Mouse (Mus musculus) heart, postnatal 0 days (tissue): Measurements from ENCODE around the gene Nav2. TPM values are rescaled to one million over a fixed set of nuclear protein-coding genes. Genes with fewer than 3 reads are reported as not detected.

Experiments used
- ATAC-seq: fragments of 200-750 bp; cut with Nextera tagmentation; 2 replicates; pipeline ENCODE4 v1.8.0; 2017; ENCODE audit warnings: low read depth, moderate number of reproducible peaks, moderate library complexity; ENCODE audit not compliant: insufficient read depth
- DNase-seq: peaks from one replicate; pipeline ENCODE4 v3.0.0-alpha.2; 2016; ENCODE audit warnings: low spot score
- H3K27ac ChIP-seq: fragments of 300-500 bp; sonication (generic); 2 replicates; pipeline ENCODE4 v1.5.1; 2014; ENCODE audit warnings: low read depth, mild to moderate bottlenecking
- H3K27me3 ChIP-seq: fragments of 300-500 bp; sonication (generic); 2 replicates; pipeline ENCODE4 v1.6.1; 2014; ENCODE audit warnings: low read length, mixed read lengths; ENCODE audit not compliant: control insufficient read depth, insufficient read depth
- H3K36me3 ChIP-seq: fragments of 300-500 bp; sonication (generic); replicated peaks from 2 replicates; pipeline ENCODE4 v1.6.1; 2014; ENCODE audit warnings: low read length, mixed read lengths; ENCODE audit not compliant: control insufficient read depth, insufficient read depth
- H3K4me1 ChIP-seq: fragments of 300-500 bp; sonication (generic); 2 replicates; pipeline ENCODE4 v1.6.1; 2014; ENCODE audit warnings: antibody characterized with exemption; ENCODE audit not compliant: control insufficient read depth, insufficient read depth
- H3K4me2 ChIP-seq: fragments of 300-500 bp; sonication (generic); 2 replicates; pipeline ENCODE4 v1.6.1; 2014; ENCODE audit warnings: low read depth, mild to moderate bottlenecking, low read length, moderate library complexity
- H3K4me3 ChIP-seq: fragments of 300-500 bp; sonication (generic); 2 replicates; pipeline ENCODE4 v1.5.1; 2014; ENCODE audit warnings: low read depth, low read length
- H3K9ac ChIP-seq: fragments of 300-500 bp; sonication (generic); replicated peaks from 2 replicates; pipeline ENCODE4 v1.6.1; 2014; ENCODE audit warnings: low read depth, low read length, mixed read lengths
- H3K9me3 ChIP-seq: fragments of 300-500 bp; sonication (generic); replicated peaks from 2 replicates; pipeline ENCODE4 v1.6.1; 2016; ENCODE audit warnings: low read length; ENCODE audit not compliant: control insufficient read depth
- CTCF ChIP-seq: IDR thresholded peaks from 2 replicates; pipeline ENCODE4 v1.5.1; 2016; ENCODE audit warnings: antibody characterized with exemption, control low read depth, low read depth
- EP300 ChIP-seq: IDR thresholded peaks from 2 replicates; pipeline ENCODE4 v1.6.1; 2016; ENCODE audit warnings: antibody characterized with exemption, low read depth
- WGBS: fragments of 180-500 bp; shearing (Covaris S2); extraction: QIAGEN DNeasy Blood & Tissue Kit; methylation state at CpG from one replicate; pipeline ENCODE4 v1.1.7; 2014; 5-methylcytosine and 5-hydroxymethylcytosine counted together
- polyA plus RNA-seq: library from polyadenylated mRNA; unstranded; fragments of >200 nt; fragmentation: Nextera tagmentation; extraction: Ambion mirVana; gene quantifications from 2 replicates; pipeline ENCODE4 v1.2.1, GENCODE M21; 2015
- total RNA-seq: library from RNA; depleted of rRNA; stranded (reverse); fragments of >200 nt; gene quantifications from 2 replicates; pipeline ENCODE4 v1.2.3, GENCODE M21; 2014; ENCODE audit warnings: low replicate concordance

The Nav2 gene
- total and polyA plus RNA-seq, 2 experiments from 2014 or later = 22.8 to 77.9 TPM

DNA sequence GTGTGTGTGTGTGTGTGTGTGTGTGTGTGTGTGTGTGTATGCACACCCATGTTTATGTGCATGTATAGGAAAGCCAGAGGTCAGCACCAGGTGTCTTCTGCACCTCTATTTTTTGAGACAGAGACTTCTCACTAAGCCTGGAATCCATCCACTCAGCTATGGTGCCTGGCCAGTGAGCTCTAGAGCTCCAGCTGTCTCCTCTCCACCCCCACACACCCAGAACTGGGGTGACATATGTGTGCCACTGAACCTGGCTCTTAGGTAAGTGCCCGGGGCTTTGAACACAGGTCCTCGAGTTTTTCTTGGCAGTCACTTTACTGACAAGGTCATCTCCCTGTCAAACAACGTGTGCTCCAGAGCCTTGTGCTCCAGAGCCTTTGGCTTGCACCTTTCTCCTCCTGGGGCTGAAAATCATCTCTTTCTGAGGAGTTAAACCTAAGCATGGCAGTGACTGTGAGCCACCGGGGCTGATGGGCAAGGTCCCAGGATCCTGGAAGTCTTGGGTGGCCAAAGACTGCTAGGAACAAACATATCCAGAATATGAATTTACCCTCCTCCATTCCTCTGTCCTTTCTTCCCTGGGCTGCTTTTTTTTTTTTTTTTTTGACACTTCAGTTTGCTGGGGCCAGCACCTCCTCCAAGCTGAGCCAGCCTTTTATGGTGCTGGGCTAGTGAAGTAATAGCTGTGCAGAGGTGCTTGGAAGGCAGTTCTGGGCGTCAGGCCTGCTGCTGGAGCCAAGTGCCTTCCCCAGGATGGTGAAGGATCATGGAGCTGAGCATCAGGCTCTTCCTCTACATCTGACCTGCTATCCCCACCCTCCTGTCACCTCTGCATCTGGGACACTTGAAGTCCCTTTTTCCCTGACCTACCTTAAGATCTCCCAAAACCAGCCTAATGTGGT is 298.5 kb downstream of the Nav2 start:
- DNase-seq = peak; percentile 33
- H3K9me3 ChIP-seq = no peaks in the 10 kb centered on the region
- no peak overlapping the region for H3K4me2 ChIP-seq
- WGBS = 54% methylated on average over 5 of the region's 5 CpGs
- H3K27me3 ChIP-seq = no peaks in the 10 kb centered on the region
- TF ChIP-seq EP300 (no peak), CTCF (no peak)
- peak overlapping the region; percentile 22; the same call in 1 of the 2 replicates for H3K27ac ChIP-seq
- no peak overlapping the region for H3K9ac ChIP-seq
- H3K36me3 ChIP-seq = no peaks in the 10 kb centered on the region
- H3K4me1 ChIP-seq = peaks cover 17% of the 10 kb centered on the region
- 0 out of 2 replicates have a peak, but pooled peaks have one; percentile 22 for ATAC-seq
- H3K4me3 ChIP-seq = no peak overlapping the region

DNA sequence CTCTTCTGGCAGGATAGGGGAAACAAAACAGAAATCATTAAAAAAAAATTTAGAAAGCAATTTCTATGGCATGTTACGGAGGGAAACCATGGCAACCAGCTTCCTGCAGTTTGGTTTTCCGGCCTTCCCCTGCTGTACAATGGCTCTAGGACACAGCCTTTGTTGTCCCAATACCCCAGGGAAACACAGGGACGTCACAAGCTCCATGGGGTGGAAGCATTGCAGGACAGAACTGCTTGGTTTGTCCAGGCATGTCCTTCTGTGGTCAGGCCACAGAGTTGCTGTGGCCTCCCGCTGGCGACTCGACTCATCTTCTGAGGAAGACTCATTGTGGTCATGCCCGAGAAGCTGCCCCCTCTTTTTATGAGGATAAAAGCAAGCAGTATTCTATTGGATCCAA is 301.0 kb downstream of the Nav2 start:
- Histone ChIP-seq H3K36me3 (no peaks in the 10 kb centered on the region), H3K27ac (peak overlapping the region; percentile 76)
- 61% methylated on average over 7 of the region's 7 CpGs for WGBS

DNA sequence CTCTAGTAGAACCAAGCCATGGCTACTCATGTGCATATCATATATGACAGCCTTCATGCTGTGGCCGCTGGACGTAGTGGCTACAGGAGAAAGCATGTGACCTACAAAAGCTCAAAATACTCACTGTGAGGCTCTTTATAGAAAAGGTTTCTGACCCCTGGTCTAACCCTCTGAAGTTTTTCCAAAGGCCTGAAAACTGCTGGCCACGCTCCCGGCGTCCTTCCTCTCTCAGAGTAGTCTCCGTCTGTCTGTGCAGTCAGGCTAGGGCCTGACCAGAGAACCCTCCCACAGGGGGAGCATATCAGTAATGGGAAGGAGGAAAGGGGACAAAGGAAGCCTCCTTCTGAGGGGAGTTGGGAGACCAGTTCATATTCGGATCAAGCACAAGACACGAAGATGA is 302.2 kb downstream of the Nav2 start:
- H3K9ac ChIP-seq = no peak overlapping the region
- no peaks in the 10 kb centered on the region for H3K9me3 ChIP-seq
- peak overlapping the region; percentile 76 for H3K27ac ChIP-seq
- 60% methylated on average over 8 of the region's 8 CpGs for WGBS
- H3K4me1 ChIP-seq = peaks cover 17% of the 10 kb centered on the region
- H3K27me3 ChIP-seq = no peaks in the 10 kb centered on the region
- H3K4me3 ChIP-seq = no peak overlapping the region
- DNase-seq = no peak
- no peaks in the 10 kb centered on the region for H3K36me3 ChIP-seq
- TF ChIP-seq CTCF (no peak), EP300 (no peak)
- H3K4me2 ChIP-seq = no peak overlapping the region
- no peak for ATAC-seq

More for the DNA sequence above, 301.0 kb downstream of the Nav2 start:
- no peaks in the 10 kb centered on the region for H3K9me3 ChIP-seq
- peak; percentile 50; the same call in 1 of the 2 replicates for ATAC-seq
- H3K4me1 ChIP-seq = peaks cover 17% of the 10 kb centered on the region
- no peak overlapping the region for H3K9ac ChIP-seq
- H3K4me3 ChIP-seq = no peak overlapping the region
- H3K27me3 ChIP-seq = no peaks in the 10 kb centered on the region
- peak; percentile 48 for DNase-seq
- no peak overlapping the region for H3K4me2 ChIP-seq
- TF ChIP-seq CTCF (no peak), EP300 (no peak)

DNA sequence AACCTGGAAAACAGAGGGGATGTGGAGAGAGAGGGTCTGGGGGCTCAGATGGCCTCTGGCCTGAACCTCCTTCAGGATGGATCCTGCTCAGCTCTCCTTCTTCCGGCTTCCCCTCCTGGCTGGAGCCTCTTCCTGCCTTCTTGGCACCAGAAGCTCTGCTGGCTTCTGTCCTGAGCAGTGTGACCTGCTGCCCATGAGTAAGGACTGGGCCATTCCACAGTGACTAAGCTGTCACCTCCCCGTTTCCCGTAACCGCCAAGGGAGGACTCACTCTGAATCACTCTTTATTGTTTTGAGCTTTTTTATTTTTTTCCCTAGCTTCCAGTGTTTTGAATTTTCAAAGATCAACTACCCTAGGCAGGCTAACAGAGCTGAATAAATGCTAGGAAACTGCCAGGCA is 304.5 kb downstream of the Nav2 start:
- TF ChIP-seq CTCF = no peak
- TF ChIP-seq EP300 = no peak
- no peaks in the 10 kb centered on the region for H3K36me3 ChIP-seq
- H3K27me3 ChIP-seq = no peaks in the 10 kb centered on the region
- 46% methylated on average over 4 of the region's 4 CpGs for WGBS
- H3K4me1 ChIP-seq = peaks cover 8% of the 10 kb centered on the region
- no peak overlapping the region for H3K4me3 ChIP-seq
- DNase-seq (peak; percentile 56), ATAC-seq (peak; percentile 79)
- no peak overlapping the region for H3K9ac ChIP-seq
- peak overlapping the region; percentile 66 for H3K27ac ChIP-seq
- no peaks in the 10 kb centered on the region for H3K9me3 ChIP-seq
- H3K4me2 ChIP-seq = no peak overlapping the region

GRCm38 (mm10) chr7:49217786-49218185 is 309.3 kb downstream of the Nav2 start:
- H3K36me3 ChIP-seq = no peaks in the 10 kb centered on the region
- no peak overlapping the region for H3K9ac ChIP-seq
- TF ChIP-seq CTCF (no peak), EP300 (no peak)
- H3K4me2 ChIP-seq = no peak overlapping the region
- no peaks in the 10 kb centered on the region for H3K27me3 ChIP-seq
- no peak overlapping the region for H3K27ac ChIP-seq
- WGBS = 65% methylated on average over 6 of the region's 6 CpGs
- no peaks in the 10 kb centered on the region for H3K4me1 ChIP-seq
- DNase-seq (no peak), ATAC-seq (no peak)
- H3K9me3 ChIP-seq = no peaks in the 10 kb centered on the region
- H3K4me3 ChIP-seq = no peak overlapping the region

DNA sequence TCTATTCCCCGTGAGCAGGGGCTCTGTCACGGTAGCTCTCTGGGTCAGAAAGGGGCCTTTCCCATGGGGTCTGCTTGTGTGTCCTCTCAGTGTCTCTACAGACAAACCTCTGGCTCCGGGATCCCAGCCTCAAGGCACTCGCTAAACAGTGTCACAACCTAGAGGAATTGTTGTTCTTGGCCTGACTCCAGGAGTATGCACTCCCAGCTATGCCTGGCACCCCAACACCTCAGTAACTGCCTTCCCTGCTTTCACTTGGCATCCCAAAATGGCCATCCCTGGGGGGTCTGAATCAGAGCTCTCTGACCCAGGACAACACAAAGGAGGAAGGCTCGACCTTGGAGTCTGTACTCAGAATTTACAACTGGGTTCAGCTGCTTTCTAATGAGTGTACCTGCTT is 317.2 kb downstream of the Nav2 start:
- 54% methylated on average over 5 of the region's 5 CpGs for WGBS
- no peak overlapping the region for H3K27ac ChIP-seq
- TF ChIP-seq EP300 = no peak
- TF ChIP-seq CTCF = no peak
- H3K9me3 ChIP-seq = no peaks in the 10 kb centered on the region
- no peaks in the 10 kb centered on the region for H3K36me3 ChIP-seq
- H3K4me2 ChIP-seq = no peak overlapping the region
- no peak for DNase-seq
- no peak overlapping the region for H3K9ac ChIP-seq
- ATAC-seq = no peak
- no peaks in the 10 kb centered on the region for H3K4me1 ChIP-seq
- H3K27me3 ChIP-seq = no peaks in the 10 kb centered on the region
- H3K4me3 ChIP-seq = no peak overlapping the region
